Mouse (Mus musculus) adrenal gland, postnatal 14 days (tissue): ENCODE measurements at regions not wholly inside any gene's neighbourhood (a gene's known extent, or its start where the extent isn't known, plus 50 kb on each side); places are given as distances from the start of the nearest gene placed in this dataset.
A peak's percentile ranks its signal among the peaks of the same experiment; 100 is the strongest.

Experiments used
- DNase-seq: peaks from one replicate; pipeline ENCODE4 v3.0.0; 2021; ENCODE audit warnings: mixed read lengths

DNA sequence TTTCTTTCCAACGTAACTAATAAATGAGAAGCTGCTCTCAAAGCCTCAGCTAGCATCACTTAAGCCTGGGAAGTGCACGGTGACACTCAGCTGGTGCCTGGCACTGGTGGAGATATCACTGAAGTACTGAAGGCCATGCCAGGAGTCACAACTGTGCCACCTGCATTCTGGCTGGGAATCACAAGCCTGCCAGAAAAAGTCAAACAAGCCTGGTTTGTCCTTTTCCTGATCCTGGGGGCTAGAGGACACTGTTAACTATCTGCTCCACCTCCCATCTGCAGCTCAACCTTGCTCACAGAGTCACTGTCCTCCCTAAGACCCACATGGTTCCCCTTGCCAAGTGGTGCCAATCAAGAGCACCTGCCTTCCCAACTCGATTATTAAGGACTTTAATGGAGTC lies 135.2 kb upstream of the Car8 start:
- no peak for DNase-seq

GRCm38 (mm10) chr4:8372069-8372468 lies 133.2 kb upstream of the Car8 start:
- no peak for DNase-seq

DNA sequence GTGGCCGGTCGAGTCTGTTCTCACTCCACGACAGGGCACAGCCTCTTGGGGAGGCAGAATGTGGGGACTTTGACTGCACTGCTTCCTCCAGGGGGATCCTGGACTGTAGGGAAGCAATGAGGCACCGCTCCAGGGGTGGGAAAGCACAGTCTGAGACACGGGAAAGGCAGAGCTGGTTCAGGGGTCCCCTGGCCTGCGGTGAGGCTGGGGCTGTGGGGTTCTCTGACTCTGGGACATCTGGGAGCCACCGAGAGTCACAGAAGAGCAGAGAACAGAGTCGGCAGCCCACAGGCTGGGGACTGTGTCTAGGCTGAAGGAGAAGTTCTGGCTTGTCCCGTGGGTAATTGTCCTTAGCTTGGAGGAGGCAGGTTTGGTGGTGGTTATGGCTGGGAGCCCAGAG lies 131.9 kb upstream of the Car8 start:
- no peak for DNase-seq

DNA sequence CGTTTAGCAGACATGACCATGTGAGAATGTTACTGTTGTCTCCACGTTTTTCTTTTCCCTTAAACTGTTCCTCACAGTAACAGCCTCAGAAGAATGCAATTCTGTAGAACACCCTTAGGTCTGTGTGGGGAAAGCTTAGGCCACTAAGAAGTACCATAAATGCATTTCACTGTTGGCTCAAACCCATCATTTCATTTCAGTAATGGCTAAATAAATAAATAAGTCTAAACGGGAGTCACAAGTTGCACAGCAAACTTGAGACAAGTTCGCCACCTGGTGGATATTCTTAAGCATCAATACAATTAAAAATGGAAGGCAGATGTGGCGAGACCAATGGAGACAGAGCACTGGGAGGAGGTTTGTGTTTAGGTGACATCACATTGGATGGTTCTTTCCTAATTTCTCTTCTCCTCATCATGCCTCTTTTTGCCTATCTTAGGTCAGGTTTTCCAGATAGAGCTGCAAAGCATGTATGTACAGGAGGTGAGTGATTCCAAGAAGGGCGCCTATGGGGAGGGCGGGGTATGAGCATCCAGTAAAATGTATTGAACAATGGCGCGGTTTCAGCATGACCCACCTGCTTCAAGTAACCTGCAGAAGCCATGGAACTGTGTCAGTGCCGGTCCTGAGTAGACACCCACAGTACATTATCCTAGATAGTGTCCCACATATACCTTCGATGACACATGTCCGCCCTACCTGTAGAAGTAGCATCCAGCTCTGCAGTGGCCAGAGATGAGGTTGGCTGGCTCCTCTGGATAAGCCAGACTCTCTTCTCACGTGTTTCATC lies 128.8 kb upstream of the Car8 start:
- DNase-seq = peak; percentile 61

GRCm38 (mm10) chr4:8366978-8367377 lies 128.1 kb upstream of the Car8 start:
- no peak for DNase-seq

- no peak for DNase-seq
Measured at GRCm38 (mm10) chr4:8362409-8362808, 123.6 kb upstream of the Car8 start.

DNA sequence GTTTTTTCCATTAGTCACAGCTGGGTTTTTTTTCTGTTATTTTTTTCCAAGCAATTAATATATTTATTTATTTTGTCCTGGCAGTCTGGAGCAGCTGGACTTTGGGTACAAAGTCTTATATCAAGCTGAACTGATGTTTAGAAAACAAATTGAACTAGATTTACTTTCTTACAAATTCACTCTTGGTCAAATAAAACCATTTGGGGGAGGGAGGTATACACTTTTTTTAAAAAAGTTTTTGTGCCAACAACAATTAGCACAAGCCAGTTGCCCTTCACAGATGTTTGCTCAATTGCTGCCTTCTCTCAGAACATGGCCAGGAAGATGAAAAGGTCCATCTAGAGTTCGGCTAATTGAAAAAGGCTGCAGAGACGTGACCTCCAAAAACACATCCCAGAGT lies 123.1 kb upstream of the Car8 start:
- no peak for DNase-seq

DNA sequence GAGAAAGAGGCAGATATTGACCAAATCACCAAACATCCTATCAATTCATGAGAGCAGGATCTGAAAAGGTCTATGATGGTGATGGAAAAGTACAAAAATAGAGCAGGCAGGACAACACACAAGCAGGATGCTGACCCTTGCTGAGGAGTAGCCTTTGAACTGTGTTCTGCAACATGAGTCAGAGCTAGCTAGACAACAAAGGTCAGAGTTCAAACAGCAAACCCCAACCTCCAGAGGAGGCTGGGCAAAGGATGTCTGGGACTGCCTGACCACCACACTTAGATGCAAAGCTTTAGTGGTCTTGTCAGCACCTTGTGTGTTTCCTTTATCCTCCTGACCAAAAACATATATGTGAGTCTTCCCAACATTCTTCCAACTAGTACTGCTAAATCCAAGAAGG lies 122.5 kb upstream of the Car8 start:
- DNase-seq = no peak

DNA sequence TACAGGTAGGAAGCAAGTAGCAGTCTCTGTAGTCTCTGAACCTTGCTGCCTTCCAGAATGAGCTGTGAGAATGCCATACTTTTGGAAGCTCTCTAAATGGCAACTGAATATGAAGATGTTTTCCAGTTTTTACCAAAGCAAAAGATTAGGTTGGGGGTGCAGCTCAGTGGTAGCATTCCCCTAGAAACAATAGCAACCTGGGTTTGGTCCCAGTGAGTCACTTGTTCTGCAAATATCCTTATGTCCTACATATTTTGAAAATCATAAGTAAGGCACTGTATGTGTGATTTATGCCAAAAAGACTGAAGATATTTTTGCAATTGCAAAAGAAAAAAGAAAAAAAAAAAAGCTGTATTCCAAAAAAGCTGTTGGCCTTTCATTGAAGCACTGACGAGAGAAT lies 118.6 kb upstream of the Car8 start:
- DNase-seq = no peak

GRCm38 (mm10) chr4:8341928-8342327 lies 103.1 kb upstream of the Car8 start:
- DNase-seq = no peak

DNA sequence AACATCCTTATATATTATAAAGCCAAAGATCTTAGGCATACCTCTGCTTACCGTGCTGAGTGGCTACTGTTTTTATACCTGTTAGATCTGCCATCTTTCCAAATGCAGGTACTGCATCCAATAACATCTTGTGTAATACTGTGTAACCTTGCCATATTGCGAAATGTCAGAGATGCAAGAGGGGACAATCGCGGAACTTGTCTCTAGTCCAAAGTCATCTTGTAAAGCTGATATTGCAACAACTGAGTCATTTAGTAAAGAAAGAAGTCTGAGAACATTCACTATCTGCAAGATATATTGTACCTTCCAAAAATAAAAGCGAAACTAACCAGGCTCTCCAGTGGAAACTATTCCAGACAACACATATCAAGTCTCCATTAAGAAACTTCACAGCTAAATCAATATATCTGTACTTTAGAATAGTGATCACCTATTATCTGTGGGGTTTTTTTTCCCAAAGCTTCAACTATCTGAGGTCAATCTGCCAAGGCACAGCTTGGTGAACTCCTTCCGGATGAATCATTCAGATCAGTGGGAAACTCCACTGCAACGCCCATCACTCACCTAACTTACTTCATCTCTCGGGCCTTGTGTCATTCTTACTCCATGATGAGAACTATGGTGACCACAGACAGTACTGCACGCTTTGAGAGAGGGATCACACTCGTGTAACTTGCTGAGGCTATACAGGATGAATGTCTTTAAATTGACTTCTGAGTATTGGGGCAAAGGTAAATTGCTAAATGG lies 70.6 kb upstream of the Car8 start:
- no peak for DNase-seq

DNA sequence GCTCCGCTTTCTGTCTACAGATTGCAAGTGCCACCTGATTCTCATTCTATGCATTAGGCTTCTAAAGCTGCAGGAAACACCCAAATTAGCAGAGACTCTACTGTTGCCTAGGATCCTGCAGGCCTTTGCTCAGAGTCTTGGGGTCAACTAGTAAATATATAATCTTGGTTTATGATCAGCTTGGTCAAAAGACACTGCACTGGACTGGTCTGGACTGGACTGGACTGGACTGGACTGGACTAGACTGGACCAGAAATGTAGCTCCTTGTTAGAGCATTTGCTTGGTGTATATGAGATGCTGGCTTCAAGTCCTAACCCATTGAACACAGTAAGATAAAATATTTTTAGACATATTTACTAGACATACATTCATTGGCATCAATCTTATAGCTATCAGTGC lies 53.7 kb upstream of the Car8 start:
- no peak for DNase-seq

DNA sequence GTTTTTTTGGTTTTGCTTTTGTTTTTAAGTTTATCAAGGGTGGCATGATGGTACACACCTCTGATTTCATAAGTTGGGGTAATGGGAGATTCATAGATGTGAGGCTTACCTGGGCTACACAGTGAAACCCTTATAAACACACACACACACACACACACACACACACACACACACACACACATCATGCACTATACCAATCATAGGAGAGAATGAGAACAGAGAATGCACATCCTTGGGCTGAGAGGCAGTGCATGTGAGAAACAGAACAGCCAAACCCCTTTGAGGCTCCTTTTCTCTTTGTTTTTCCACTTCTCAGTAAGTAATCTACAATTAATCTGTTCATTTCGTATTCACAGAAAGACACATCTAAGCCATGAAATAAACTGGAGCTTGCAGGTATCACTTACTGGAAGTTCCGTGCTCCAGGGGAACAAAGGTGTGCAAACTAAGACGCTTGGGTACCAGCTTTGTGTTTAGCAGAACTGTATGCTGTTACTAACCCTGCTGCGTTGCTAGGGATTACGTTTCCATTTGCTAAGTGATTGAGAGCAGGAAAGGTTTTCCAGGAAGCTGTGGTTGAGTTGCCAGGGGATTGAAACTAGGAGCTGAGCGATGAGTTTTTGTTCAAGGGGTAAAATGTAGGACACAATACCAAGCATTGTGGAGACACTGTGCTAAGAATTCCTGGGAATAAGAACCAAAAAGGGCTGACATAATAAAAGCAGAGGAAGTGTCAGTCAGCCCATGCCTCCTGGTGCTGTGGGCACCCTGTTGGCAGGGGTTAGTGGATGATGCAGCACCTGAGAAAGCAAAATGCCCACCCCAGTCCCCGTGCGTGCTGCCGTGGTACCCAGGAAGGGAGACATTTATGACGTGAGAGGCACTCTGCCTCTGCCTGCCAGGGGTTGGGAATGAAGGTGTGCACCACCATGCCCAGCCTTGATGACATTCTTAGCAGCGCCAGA lies 53.0 kb upstream of the Car8 start:
- no peak for DNase-seq

GRCm38 (mm10) chr4:8289901-8290300 lies 51.1 kb upstream of the Car8 start:
- DNase-seq = no peak
